35 mouse cellular contexts compared by ENCODE assay signal in the genomic region with DNA sequence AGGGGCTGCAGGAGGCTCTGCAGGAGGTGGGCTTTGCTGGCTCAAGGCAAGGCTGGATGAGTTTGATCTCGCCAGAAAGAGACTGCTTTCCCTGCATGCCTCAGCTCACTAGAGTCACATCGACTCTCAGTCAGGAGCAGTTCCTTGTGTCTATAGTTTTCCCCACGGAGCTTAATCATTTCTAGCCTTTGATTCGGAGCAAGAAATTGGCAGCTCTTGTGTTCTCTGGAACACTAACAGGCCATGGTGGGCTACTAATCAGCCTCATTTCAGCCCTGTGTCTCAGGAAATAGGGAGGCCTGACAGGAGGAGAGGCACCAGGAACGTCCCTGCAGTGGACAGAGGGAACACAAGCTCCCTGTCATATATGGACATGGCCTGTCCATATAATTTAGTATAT. TPM values are rescaled to one million over a fixed set of nuclear protein-coding genes. Genes with fewer than 3 reads are reported as not detected.
"Had no signal": no experiment of that assay in that cellular context is flagged by ENCODE, and none has a peak within 500 bp of the region (broad histone marks: within the 10 kb centered on the region; RNA-seq: fewer than 3 reads in every experiment).

No protein-coding gene starts in this region.

- H3K9me3 ChIP-seq: limb, embryonic 10.5 days; limb, embryonic 12.5 days; limb, embryonic 13.5 days; limb, embryonic 15.5 days; liver, embryonic 12.5 days; liver, embryonic 13.5 days; liver, embryonic 15.5 days; lung, embryonic 15.5 days; megakaryocyte, embryonic 14.5 days; midbrain, embryonic 10.5 days; midbrain, embryonic 12.5 days; midbrain, embryonic 13.5 days; midbrain, embryonic 15.5 days; neural tube, embryonic 12.5 days had no signal

- H3K27ac ChIP-seq: limb, embryonic 10.5 days; limb, embryonic 12.5 days; limb, embryonic 13.5 days; limb, embryonic 15.5 days; liver, embryonic 12.5 days; liver, embryonic 13.5 days; liver, embryonic 14.5 days; liver, embryonic 15.5 days; lung, embryonic 15.5 days; macrophage; midbrain, embryonic 10.5 days; midbrain, embryonic 12.5 days; midbrain, embryonic 13.5 days; midbrain, embryonic 15.5 days; neural tube, embryonic 12.5 days had no signal

- H3K36me3 ChIP-seq: limb, embryonic 10.5 days; limb, embryonic 12.5 days; limb, embryonic 13.5 days; limb, embryonic 15.5 days; liver, embryonic 12.5 days; liver, embryonic 13.5 days; liver, embryonic 15.5 days; lung, embryonic 15.5 days; midbrain, embryonic 10.5 days; midbrain, embryonic 12.5 days; midbrain, embryonic 13.5 days; midbrain, embryonic 15.5 days; neural tube, embryonic 12.5 days had no signal

- ATAC-seq: liver, embryonic 12.5 days; liver, postnatal 0 days; lung, postnatal 0 days; midbrain, embryonic 13.5 days; midbrain, embryonic 15.5 days; midbrain, embryonic 16.5 days had no signal

- H3K4me2 ChIP-seq: limb, embryonic 12.5 days; limb, embryonic 13.5 days; limb, embryonic 15.5 days; liver, embryonic 11.5 days; liver, embryonic 12.5 days; liver, embryonic 13.5 days; liver, embryonic 15.5 days; lung, embryonic 14.5 days; lung, embryonic 15.5 days; midbrain, embryonic 11.5 days; midbrain, embryonic 12.5 days; midbrain, embryonic 13.5 days; midbrain, embryonic 15.5 days; neural tube, embryonic 12.5 days had no signal

- DNase-seq: left cerebral cortex, postnatal 4 days; liver; liver, embryonic 13.5 days; liver, postnatal 0 days; lung, adult 18-20 months; lung, adult 2 months; lung, embryonic 14.5 days; lung, postnatal 10 days; lung, postnatal 14 days; lung, postnatal 36 days; lung, postnatal 4 days; midbrain, embryonic 14.5 days had no signal

- H3K9ac ChIP-seq: limb, embryonic 12.5 days; limb, embryonic 13.5 days; limb, embryonic 15.5 days; liver, embryonic 12.5 days; liver, embryonic 13.5 days; liver, embryonic 14.5 days; liver, embryonic 15.5 days; liver, postnatal 0 days; lung, embryonic 14.5 days; lung, embryonic 15.5 days; midbrain, embryonic 12.5 days; midbrain, embryonic 13.5 days; midbrain, embryonic 15.5 days; neural tube, embryonic 12.5 days had no signal

- H3K4me1 ChIP-seq: limb, embryonic 10.5 days; limb, embryonic 12.5 days; limb, embryonic 13.5 days; lung, embryonic 15.5 days; midbrain, embryonic 12.5 days; midbrain, embryonic 15.5 days; neural tube, embryonic 12.5 days had no signal

- H3K27me3 ChIP-seq: limb, embryonic 12.5 days; limb, embryonic 13.5 days; limb, embryonic 15.5 days; lung, embryonic 15.5 days; midbrain, embryonic 15.5 days; neural tube, embryonic 12.5 days had no signal

- H3K4me3 ChIP-seq: limb, embryonic 10.5 days; limb, embryonic 12.5 days; limb, embryonic 13.5 days; limb, embryonic 15.5 days; liver, embryonic 12.5 days; liver, embryonic 13.5 days; liver, embryonic 15.5 days; lung, embryonic 15.5 days; megakaryocyte, embryonic 14.5 days; midbrain, embryonic 10.5 days; midbrain, embryonic 12.5 days; midbrain, embryonic 13.5 days; midbrain, embryonic 15.5 days; myocyte; neural tube, embryonic 12.5 days had no signal

RNA-seq across cellular contexts. Expression of a gene that starts 2.6 kb away (rescaled TPM):
- polyA plus RNA-seq: limb, embryonic 15.5 days; liver, adult 2 months; liver, embryonic 11.5 days; liver, embryonic 12.5 days; liver, embryonic 13.5 days; liver, embryonic 14.5 days; liver, embryonic 15.5 days; liver, embryonic 16.5 days; liver, postnatal 0 days; lung, adult 2 months; lung, embryonic 14.5 days; lung, embryonic 15.5 days; macrophage; midbrain, embryonic 10.5 days; midbrain, embryonic 11.5 days; midbrain, embryonic 12.5 days; midbrain, embryonic 14.5 days; midbrain, embryonic 15.5 days; midbrain, embryonic 16.5 days; neural tube, embryonic 11.5 days; neural tube, embryonic 12.5 days had no signal

RNA-seq across cellular contexts. Expression of a gene that starts 34.1 kb away (rescaled TPM):
- polyA plus RNA-seq: macrophage, myocyte had no signal
